Mouse (Mus musculus) thymus, postnatal 10 days (tissue): ENCODE data around the gene Prnp.
A peak's percentile ranks its signal among the peaks of the same experiment; 100 is the strongest.

Source experiments
- DNase-seq, 2 experiments: peaks; one replicate each; pipeline ENCODE4 v3.0.0; 2021; ENCODE audit warnings: low spot score in 2 of 2

Prnp gene

DNA sequence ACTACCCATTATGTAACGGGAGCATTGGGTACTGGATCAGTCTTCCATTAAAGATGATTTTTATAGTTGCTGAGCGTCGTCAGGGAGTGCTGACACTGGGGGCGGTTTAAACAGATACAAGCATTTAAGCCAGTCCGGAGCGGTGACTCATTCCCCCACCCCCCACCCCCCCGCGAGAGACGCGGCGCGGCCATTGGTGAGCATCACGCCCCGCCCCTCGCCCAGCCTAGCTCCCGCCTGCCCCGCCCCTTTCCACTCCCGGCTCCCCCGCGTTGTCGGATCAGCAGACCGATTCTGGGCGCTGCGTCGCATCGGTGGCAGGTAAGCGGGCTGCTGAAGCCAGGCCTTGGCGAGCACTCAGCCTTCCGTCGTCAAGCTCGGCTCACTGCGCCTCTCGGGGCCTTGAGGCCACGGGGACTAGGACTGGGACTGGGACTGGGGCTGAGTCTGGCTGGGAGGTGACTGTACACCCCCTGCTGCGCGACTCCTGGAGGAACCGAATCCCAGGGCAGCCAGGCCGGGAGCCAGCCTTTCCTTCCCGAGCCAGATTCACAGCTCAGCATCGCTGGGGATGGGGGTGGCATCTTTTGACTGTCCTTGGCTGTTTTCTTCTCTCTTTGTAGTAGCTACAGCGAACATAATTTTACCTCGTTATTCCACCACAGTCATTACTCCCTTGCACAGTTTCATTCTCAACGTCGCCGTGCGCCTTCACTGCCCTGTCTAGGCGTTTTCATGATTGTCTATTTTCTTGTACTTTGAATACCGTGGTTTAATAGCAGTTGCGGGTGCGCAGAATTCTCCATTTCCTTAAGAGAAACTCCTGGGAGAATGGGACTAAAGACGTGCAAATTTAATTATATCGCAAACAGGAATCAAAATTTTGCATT is at the start of gene Prnp, which contains the start of gene Prn:
Prnp (plus strand) TSS at position 246 of the 890 bp plus-strand sequence.
Prn (plus strand) TSS at position 275 of the 890 bp plus-strand sequence.
- DNase-seq, result peak; percentile 83 to 93

DNA sequence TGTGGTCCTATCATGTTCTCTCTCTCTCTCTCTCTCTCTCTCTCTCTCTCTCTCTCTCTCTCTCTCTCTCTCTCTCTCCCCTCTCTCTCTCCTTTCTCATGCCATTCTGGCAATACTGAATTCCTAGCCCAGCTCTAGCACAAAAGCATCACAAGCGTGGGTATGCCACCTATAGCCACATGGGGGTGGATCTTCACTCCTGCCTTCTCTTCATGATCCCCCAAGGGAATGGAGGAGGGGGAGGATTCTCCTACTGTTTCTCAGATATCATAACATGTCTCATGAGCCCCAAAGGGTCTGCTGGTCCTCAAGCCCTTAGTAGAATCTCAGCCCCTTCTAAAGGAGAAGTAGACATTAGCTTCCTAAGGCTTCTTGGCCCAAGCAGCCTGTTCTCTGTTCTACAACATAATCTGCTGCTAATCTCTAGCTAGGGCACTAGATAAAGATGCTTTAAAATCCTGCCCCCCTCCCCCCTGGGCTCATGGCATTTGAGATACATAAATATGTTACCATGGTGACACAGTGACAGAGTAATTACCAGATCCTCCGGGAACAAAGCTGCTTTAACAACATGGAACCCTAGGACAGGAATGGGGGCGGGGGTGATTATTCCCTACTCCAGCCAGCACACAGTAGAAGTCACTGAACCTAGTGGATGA is 47.0 kb upstream of the Prnp start:
- no peak for DNase-seq

DNA sequence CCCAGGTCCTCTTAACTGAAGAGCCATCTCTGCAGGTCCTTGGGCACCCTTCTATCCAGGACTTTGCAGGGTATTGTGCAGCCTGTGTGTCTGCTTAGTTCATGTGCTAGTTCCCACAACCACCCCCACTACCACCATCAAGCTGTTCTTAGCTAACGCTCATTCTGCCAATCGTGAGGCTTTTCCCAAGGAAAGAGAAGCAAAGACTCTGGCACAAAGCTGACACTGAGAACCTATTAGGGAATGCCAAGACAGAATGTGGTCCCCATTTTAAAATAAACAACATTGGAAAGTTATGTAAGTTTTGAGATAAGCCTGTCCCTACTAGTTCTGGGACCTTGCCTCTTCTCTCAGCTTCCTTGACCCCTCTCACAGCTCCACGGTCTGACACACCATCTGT is 46.3 kb upstream of the Prnp start:
- DNase-seq, result no peak

DNA sequence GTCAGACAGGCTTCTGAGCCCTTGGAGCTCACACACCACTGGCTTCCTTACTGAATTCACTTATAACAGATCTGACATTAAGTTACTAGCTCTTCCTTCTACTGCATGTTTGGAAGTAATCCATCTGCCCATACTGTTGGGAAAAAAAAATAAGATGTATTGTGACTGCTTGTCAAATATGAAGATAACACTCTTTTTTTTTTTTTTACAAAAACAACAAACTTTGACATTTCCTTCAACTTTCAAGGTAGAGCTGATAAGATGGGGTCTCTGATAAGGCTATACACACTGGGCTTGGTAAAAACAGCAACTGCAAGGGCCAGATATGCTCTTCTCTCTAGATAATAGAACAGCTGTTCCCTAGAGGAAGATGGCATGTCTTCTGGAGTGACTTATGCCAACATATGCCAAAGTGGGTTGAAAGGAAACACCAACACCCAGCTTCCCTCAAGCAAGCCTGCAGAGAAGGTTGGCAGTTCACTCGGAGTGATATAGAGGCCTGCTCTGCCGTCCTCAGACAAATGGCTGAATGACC is 45.4 kb upstream of the Prnp start:
- DNase-seq, result no peak

DNA sequence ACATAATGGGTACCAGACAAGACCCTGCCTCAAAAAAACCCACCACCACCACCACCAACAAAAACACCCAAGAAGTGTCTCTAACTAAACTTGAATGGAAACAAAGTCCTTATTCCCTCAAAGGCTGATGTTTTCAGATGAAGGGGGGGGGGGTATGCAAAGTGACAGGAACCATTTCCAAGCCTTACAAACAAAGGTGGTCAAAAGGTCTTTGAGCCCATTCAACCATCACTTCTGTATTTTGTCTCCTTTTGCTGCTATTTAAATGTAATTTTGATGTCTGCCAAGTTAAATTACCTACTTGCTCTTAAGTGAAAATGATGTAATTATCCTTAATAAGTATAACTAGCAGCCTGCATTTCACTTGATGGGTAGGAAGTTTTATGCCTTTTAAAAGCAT is 43.1 kb upstream of the Prnp start:
- DNase-seq, result no peak

DNA sequence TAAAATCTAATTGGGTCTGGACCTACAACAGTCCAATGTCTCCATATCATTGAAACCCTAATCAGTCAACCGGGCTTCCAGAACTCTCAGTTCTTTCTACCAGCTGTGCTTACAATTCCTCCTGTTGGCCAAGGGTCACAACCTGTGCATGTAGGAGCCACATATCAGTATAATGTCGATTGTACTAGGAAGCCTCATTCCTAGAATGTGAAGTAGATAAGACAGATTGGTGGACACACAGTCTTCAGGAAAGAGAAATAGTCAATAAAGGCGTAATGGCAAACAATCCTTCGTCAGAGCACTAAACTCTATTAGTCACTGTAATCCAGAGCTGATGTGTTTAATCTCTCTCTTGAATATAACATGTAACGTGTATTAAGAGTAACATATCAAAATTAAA is 40.7 kb upstream of the Prnp start:
- DNase-seq, result no peak

DNA sequence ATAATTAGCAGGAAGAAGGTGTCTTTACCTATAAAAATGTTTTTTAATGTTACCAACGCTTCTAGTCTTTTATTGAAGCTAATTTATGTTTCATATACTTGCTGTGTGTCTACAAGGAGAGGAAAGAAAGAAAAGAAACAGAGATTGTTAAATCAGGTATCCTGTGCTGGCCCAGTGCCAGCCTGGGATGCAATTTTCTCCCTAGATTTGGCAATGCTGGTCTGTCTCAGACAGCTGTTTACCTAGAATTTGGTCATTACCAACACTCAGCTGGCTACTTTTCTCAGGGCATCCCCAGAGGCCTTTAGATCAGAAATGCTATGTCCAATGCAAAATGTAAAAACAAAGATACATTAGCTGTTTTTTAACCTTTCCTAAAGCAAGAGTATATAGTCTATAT is 36.4 kb upstream of the Prnp start:
- DNase-seq, result no peak

DNA sequence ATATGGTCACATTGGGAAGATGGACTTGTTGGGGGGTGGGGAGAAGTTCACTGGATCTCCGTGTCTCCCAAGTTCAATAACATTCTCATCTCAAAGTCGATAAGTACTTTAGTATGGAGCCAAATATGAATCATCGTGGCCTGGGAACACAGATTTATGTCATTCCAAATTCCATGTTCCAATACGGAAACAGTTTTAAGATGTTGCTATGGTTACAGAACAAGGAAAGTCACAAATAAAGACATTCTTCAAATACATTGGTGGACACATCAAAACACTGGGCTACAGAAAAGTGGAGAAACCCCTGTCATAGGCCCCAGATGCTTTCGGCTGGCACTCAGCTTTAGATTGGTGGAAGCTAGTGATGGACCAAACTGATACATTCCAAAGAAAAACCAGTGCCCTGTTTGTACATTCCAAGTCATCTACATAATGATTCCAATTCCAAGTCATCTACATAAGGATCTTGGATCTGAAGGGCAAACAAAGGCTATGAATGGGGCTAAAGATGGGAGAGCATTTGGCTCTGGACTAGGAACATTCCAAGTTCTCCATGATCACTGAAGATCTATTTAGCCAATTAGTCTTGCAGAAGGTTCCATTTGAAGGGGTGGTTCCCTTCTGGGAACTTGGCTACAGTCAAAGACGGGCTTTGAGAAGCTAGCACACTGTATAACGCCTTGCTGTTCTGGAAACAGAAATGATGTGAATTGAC is 33.0 kb upstream of the Prnp start:
- DNase-seq, result no peak

DNA sequence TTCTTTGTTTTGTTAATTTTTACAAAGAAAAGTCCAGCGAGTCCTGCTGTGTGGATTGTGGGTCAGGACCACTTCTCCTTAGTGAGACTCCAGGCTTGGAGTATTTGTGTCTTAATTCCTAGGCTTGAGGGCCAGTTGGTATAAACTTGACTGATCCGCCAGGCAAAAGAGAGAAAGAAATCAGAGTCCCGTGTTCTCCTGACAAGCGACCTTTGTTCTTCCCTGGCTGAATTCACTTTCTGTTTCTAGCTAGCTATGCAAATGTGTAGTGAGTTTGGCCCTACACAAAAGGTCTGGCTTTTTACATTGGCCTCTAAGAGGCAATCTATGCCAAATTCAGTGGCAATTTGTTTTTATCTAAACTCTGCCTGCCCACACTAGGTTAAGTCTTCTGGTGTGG is 28.0 kb upstream of the Prnp start:
- DNase-seq, result no peak

DNA sequence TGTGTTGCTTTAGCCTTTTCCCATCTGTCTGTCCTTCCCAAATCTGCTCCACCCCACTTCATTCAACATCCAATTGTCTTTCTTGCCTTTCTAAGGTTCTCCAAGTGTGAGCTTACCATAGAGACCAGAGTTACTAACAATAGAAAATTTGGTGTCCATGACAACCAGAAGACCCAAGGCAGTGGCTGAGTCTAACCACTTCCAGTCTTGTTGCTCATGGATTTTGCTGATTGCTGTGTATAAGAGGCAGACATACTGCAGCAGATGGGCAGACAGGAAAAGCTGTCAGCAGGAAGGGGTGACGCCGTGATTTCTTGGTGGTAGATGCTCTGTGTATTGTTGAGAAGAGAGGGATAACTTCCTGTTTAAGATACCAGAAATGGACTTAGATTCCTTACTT is 26.6 kb upstream of the Prnp start:
- DNase-seq, result no peak

DNA sequence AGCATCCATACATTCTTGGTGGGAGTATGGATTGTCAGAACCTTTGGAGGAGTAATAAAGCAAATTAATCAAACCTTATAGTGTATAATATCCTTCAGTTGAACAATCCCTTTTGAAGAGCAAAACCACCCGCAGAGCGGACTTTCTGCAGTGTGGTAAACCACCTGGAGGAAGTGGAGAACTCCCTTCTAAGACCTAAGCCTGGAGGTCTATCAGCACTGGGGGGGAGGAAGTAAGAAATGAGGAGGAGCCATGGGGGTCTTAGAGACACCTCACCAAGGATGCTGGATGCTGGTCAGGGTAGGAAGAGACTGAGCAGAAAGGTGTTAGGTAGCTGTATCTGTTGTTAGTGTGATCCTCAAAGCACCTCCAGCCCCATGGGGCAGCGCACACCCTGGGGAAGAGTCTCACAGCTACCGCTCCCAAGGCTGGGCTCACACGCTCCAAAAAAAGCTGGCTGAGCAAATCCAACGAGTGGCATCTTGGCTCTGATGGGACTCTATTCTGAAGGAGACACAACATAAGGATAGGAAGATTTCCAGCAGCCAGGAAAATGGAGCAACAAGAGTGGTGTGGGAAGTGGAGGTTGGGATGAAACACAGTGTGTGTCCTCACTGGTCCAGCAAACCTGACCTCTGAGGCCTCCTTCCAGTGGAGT is 23.1 kb upstream of the Prnp start:
- peak; percentile 16 to 23 for DNase-seq

DNA sequence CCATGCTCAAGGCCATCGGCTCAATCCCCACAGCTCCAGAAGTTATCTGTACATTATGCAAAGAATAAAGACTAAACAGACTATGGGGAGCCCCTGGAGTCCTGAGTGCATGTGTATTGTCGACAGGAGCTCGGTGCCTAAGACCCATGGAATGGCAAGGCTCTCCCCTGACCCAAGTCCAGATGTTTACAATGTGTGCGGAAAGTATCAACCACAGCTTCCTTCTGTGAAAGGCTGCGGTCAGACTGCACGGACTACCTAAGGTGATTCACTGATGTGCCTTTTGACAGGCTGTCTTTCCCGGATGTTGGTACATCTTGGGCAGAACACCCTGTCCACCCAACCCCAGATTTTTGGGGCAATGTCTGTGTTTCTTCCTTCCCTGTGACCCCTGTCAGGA is 21.5 kb upstream of the Prnp start:
- DNase-seq, result no peak

DNA sequence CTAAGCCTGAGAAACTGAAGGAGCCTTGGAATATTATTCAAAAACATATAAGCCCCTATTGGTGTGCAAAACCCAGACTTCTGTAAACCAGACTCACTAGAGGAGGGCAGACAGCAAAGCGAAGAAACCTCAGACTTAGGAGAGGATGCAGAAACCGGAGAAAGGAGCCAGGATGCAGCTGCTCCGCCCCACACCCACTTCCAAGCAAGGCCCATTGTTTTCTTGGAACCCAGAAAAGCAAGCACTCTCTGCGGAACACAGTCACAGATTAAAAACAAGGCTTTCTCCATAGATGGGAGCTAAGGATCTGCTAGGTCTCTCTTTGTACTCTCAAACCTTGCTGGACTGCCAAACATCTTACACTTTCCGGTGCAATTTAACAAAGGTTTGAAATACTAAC is 17.2 kb upstream of the Prnp start:
- DNase-seq, result no peak

DNA sequence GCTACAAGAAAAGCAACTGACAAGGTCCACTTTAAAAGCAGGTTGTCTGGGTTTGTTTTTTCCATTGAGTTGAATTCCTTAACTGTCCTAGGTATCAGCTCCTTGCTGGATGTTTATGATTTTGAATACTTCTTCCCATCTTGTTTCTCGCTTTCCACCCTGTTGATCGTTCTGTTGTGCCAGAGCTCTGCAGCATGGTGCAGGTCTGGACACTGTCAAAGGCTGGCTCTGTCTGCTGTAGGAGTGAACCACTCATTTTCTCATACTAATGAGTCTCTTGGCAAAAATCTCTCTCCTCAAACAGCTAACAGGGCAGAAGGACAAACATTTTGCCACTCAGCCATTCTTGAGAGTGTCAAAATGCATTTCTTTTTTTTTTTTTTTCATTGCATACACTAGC is 14.6 kb upstream of the Prnp start:
- DNase-seq, result no peak

DNA sequence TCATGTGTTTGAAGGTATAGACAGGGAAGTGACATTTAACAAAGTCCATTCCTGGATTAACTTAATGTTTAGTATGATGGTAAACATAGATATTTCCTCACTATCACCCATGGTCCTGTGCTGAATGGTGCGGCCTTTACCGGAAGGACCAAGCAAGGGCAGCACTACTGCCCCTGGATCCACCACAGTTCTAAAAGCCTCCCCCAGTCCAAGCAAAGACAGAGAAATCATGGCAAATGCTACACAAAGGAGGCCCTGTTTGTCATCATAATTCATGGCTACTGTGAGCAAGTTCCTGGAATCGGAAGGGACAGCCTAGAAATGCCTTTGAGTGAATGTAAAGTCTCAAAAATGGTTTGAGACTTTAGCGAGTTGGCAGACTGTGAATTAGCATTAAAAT is 13.7 kb upstream of the Prnp start:
- DNase-seq, result no peak

DNA sequence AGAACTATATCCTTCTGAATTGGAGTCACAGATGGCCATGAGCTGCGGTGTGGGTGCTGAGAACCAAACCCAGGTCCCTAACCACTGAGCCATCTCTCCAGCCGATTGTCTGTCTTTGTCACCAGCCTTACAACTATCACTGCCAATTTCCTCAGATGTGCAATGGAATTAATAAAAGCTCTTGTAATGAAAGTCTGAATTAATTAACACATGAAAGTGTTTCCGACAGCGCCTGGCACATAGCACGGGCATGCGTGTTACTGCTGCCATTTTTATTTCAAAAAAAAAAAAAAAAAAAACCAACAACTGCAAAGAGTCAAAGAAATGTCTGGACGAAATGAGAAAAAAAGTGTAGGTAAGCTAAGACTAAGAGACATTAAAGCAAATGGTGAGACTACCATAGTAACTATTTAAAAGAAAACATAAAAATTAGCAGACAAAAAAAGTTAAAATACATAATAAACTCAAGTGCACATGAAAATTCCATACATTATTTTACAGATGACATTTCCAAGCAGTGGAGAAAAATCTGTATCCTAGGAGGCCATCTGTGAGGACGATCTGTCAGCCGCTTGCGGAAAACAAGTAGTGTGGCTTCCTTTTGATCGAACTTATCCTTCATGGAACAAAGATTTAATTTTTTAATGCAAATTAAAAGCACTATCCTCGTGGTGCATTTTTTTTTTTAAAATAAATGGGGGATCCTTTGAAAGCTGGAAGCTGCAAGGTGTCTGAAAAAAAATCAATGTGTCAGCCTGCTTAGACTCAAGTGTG is 12.2 kb upstream of the Prnp start:
- no peak for DNase-seq

DNA sequence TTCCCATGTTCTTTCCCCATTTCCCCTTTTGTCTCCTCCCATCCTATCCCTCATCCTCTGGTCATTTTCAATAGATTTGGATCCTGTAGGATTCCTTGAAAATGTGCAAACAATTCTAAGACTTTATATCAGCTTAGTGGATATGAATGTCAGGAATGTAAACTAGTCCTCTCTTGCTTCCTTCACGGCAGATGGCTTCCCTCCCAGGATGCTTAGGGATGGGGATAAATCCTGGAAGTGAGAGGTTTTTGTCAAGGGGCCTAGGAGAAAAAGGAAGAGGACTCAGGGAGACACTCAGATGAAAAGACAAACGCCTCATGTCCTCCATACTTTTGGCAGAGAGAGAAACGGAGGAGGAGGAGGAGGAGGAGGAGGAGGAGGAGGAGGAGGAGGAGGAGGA is 7.3 kb upstream of the Prnp start:
- no peak for DNase-seq

DNA sequence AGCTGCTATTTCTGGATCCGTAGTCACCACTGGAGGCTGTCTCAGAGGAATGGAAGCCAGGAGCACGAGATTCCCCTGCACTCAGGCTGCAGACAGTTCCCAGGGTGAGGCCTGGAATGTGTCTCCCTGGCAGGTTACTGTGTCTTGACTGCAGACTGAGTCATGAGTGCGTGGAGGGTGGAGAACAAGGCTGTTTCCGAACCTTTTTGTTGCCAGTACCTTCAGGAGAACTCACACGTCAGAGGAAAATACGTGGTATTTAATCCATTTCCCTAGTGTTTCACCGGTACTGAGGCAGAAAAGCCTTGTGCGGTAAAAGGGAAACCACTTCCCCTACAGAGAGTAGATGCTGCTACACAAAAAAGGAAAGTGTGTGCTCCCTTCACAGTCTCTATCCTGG is 6.9 kb upstream of the Prnp start:
- DNase-seq, result no peak

DNA sequence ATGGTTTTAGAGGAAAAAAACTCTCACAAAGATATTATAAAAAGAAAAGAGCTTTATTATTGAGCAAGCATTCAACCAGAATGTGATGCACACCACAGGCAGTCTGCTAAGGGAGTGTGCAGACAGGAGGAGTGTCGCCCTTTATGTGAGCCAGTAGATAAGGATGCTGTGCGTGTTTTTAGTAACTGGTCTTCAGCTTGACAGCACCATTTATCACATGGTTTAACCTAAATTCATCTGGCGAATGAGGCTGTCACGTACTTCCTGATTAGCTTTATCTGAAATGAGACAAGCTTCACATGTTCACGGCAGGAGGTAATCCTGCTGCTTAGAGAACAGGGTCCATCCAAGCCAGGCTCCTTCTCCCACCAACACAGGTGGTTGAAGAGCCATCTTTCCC is 4.7 kb upstream of the Prnp start:
- DNase-seq, result no peak

DNA sequence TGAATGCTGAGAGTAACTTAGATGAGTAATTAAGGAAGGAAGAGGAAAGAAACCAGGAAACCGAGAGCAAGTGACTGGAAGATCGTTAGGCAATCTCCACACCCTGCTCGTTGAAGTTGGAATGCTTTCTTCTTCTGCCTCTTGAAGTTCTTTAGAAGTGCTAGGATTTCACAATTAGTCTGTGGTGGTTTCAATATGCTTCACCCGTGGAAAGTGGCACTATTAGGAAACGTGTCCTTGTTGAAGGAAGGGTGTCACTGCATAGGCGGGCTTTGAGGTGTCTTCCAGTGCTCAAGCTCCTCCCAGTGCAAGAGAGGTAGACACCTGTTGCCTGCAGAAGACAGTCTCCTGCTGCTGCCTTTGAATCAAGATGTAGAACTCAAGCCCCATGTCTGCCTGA is 4.0 kb upstream of the Prnp start:
- no peak for DNase-seq

DNA sequence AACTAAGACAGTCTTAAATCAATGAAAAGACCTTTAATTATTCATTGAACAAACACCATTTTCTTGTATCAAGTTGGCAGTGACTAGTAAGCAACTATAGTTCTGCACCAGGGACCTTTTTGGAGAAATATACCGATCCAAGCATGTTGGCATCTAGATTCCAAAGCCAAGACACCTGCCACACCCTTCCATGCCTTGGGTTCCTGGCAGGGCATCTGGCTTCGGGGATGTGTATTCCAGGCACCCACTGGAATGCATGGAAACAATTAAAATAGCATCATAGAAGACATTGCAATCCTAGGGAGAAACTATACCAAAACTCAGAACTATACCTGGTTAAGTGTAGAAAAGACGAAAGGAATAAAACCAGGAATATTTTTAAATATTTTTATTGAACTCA is 3.5 kb upstream of the Prnp start:
- DNase-seq, result no peak
